Mouse (Mus musculus): ENCODE data around the gene Rbfox1. TPM values are rescaled to one million over a fixed set of nuclear protein-coding genes. Genes with fewer than 3 reads are reported as not detected.

Rbfox1 gene
- total RNA-seq, 2 experiments from 2014 or later, result not detected

DNA sequence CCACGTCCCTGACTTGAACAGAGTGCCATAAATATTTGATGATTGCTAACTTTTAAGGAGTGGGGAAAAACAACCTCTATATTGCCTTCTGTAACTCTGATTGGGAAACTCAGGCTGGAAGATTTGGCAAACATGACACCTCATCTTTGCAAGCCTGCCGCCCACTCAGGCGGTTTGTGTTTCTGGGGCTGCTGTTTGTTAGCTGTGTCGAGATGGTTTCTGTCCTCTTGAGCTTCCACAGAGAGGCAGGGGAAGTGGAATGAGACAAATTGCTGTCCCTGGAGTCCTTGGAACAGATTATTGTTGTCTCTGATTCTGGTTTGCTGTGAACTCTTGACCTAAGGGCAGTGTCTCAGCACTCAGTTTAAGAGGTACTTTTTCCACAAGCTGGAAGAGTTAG is 1327.6 kb downstream of the Rbfox1 start:
- ATAC-seq (replicated peaks; ENCODE audit: low FRiP score, poor library complexity, severe bottlenecking), result no peak

- no peak for ATAC-seq (replicated peaks; ENCODE audit: low FRiP score, poor library complexity, severe bottlenecking)
These were observed 1338.1 kb downstream of the Rbfox1 start for GRCm38 (mm10) chr16:7223265-7223664.

- no peak for ATAC-seq (replicated peaks; ENCODE audit: low FRiP score, poor library complexity, severe bottlenecking)
These were observed 1340.8 kb downstream of the Rbfox1 start for GRCm38 (mm10) chr16:7226000-7226399.

DNA sequence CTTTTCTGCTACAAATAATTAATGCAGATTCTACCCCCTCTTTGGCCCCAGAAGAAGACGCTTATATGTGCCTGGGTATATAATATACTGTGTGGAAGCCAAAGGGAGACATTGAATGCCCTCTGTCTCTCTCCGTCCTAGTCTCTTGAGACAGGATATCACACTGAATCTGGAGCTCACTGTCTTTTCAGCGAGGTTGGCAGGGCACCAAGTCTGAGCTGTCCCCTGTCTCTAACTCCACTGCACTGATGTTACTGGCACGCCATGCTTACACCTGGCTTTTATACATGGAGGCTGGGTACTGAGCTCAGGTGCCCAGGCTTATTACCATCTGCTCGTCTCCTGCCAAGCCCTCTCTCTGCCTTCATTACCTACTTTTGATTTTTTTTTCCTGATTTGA is 1343.1 kb downstream of the Rbfox1 start:
- ATAC-seq (replicated peaks; ENCODE audit: low FRiP score, poor library complexity, severe bottlenecking), result no peak

DNA sequence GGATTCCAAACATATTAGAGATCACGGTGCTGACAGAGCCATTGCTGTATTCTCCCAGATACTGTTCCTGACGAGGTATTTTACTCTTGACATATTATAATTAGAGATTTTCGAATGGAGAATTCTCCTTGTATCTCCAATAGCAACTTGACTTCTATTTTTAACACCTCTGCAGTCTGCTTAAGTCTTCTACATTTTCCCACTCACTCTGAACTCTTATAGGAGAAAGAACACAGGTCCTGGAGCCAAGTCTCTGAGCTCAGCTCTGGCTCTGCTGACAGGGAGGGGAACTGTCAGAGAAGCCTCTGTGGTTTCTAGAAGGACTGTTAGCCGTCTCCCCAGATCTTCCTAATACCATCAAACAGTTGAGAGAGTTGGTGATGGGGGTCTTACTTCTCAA is 1344.1 kb downstream of the Rbfox1 start:
- ATAC-seq (replicated peaks; ENCODE audit: low FRiP score, poor library complexity, severe bottlenecking), result no peak

- no peak for ATAC-seq (replicated peaks; ENCODE audit: low FRiP score, poor library complexity, severe bottlenecking)
These were observed 1356.5 kb downstream of the Rbfox1 start for GRCm38 (mm10) chr16:7241627-7242026.

GRCm38 (mm10) chr16:7242501-7242900 is 1357.3 kb downstream of the Rbfox1 start:
- ATAC-seq (replicated peaks; ENCODE audit: low FRiP score, poor library complexity, severe bottlenecking), result no peak

GRCm38 (mm10) chr16:7244382-7244781 is 1359.2 kb downstream of the Rbfox1 start:
- no peak for ATAC-seq (replicated peaks; ENCODE audit: low FRiP score, poor library complexity, severe bottlenecking)

GRCm38 (mm10) chr16:7251696-7252095 is 1366.5 kb downstream of the Rbfox1 start:
- ATAC-seq (replicated peaks; ENCODE audit: low FRiP score, poor library complexity, severe bottlenecking), result no peak

- ATAC-seq (replicated peaks; ENCODE audit: low FRiP score, poor library complexity, severe bottlenecking), result no peak
These were observed 1372.2 kb downstream of the Rbfox1 start for GRCm38 (mm10) chr16:7257366-7257765.

DNA sequence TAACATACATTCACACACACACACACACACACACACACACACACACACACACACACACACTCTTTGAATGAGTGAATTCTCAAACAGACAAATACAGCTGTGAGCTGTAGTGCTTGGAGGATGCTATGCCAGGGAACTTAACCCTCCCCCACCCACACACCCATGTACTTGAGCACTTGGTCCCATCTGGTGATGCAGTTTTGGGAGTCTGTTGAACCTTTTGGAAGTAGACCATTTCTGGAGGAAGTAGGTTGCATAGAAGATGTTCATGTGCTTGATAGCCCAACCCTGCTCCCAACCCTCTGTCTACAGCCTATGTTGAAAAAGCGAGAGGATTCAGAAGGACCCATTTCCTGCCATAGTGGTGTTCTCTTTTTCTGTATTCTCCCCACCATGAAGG is 1378.1 kb downstream of the Rbfox1 start:
- no peak for ATAC-seq (replicated peaks; ENCODE audit: low FRiP score, poor library complexity, severe bottlenecking)

DNA sequence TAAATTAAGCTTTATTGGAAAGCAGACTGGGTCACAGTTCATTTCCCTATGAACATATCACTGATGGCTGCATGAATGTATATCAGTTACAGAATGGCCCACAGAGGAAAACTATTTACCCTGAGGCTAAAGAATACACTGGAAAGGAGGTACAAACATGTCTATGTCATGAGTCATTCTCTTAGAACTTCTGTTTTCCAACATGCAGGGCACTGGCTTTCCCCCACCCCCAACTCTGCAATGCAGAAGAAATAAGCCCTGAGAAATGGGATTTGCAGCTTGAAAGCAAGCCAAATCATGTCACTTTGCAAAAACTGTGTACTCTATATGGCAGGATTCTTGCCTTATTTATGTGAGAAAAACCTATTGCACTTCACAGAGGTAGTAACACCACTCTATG is 1380.6 kb downstream of the Rbfox1 start:
- no peak for ATAC-seq (replicated peaks; ENCODE audit: low FRiP score, poor library complexity, severe bottlenecking)

DNA sequence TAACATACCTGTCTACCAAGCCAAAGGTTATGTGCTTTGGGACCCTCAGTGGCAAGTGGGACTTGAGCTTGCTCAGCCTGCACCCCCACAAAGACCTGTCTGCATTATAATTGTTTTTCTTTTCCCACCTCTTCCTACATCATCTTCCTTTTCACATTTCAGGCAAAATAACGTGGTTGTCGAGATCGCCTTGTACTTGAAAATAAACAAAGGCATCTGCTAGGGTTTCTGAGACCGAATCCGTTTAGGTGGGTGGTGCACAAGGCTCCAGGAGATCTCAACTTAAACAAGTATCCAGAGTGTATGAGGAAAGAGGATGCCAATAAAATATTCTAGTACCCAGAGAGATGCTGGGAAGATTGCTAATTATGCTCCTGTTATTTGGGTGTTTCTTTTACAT is 1390.3 kb downstream of the Rbfox1 start:
- ATAC-seq (replicated peaks; ENCODE audit: low FRiP score, poor library complexity, severe bottlenecking), result no peak

DNA sequence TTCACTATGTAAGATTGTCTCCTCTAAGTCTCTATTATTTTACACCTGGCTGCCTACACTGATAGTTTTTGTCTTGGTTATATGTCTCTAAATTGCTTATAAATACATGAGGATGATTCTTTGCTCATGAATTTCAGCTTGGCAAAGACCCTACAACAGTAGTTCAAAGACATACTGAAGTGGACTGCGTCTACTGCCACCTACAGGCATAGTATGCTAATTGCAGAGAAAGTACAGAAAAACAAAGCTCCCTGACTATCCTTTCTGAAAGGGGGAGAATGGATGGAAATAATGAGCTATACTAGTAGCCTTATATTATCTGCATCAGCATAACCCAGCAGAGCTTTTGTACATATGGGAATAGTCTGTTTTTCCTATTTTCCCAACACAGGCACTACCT is 1390.7 kb downstream of the Rbfox1 start:
- no peak for ATAC-seq (replicated peaks; ENCODE audit: low FRiP score, poor library complexity, severe bottlenecking)

- ATAC-seq (replicated peaks; ENCODE audit: low FRiP score, poor library complexity, severe bottlenecking), result no peak
These were observed 1394.4 kb downstream of the Rbfox1 start for GRCm38 (mm10) chr16:7279544-7279943.

- ATAC-seq (replicated peaks; ENCODE audit: low FRiP score, poor library complexity, severe bottlenecking), result no peak
These were observed 1397.1 kb downstream of the Rbfox1 start for GRCm38 (mm10) chr16:7282257-7282656.

- no peak for ATAC-seq (replicated peaks; ENCODE audit: low FRiP score, poor library complexity, severe bottlenecking)
These were observed 1408.0 kb downstream of the Rbfox1 start for GRCm38 (mm10) chr16:7292985-7293805.

DNA sequence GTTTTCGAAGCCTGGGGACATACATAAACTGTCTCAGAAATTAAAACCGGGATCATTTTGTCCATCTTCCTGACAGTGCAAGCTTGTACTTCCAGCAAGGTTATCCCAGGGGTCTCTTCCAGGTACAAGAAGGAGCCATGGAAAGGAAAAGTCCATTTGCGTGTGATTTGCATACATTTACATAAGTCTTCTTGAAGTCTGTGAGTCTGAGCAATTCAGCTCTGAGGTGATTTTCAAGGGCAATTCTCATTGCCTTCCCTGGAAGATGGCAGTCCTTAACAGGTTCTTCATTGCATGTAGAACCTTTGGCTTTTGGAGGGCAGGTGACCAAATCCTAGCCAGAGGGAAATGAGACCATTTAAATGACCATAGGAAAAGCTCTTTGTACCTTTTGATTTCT is 1417.3 kb downstream of the Rbfox1 start:
- ATAC-seq (replicated peaks; ENCODE audit: low FRiP score, poor library complexity, severe bottlenecking), result no peak

- no peak for ATAC-seq (replicated peaks; ENCODE audit: low FRiP score, poor library complexity, severe bottlenecking)
These were observed 1444.0 kb downstream of the Rbfox1 start for GRCm38 (mm10) chr16:7329196-7329595.

DNA sequence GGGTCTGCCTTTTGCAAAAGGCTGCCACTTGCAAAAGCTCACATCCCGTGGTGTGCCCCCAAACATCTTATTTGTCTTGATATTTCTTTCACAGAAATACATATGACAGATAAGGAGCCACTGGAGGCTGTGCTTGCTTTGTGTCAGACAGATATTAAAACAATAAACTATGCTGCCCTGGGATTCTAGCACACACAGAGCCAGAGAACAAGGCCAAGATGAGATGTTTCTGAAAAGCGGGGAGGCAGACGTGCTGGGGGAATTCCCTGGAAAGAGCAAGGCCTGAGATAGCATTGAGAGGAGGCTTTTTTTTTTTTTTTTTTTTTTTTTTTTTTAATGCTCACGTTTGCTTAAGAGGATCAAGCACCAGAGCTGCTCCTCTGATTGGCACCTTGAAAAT is 1456.0 kb downstream of the Rbfox1 start:
- ATAC-seq (replicated peaks; ENCODE audit: low FRiP score, poor library complexity, severe bottlenecking), result no peak

GRCm38 (mm10) chr16:7345298-7345697 is 1460.1 kb downstream of the Rbfox1 start:
- ATAC-seq (replicated peaks; ENCODE audit: low FRiP score, poor library complexity, severe bottlenecking), result no peak
